Mouse (Mus musculus): ENCODE measurements around the gene Mecom.

The Mecom gene

DNA sequence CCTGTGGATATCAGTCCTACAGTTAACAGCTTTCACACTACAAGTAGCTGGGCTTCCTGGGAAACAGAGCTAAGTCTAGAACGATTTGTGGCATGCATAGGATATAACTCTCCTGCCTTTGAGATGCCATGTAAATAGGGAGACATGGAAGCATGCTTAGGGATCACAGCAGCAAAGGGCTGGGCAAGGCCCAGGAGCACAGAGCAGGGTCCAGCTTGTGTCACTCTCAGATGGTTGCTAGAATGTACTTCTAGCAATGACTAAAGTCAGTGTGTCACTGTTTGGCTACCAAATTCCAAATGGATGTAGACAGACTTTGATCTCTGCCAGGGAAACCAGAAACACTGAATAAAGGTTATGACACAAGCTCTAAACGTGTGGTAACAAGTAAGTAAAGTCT lies 358.5 kb downstream of the Mecom start:
- DNase-seq, result no peak

DNA sequence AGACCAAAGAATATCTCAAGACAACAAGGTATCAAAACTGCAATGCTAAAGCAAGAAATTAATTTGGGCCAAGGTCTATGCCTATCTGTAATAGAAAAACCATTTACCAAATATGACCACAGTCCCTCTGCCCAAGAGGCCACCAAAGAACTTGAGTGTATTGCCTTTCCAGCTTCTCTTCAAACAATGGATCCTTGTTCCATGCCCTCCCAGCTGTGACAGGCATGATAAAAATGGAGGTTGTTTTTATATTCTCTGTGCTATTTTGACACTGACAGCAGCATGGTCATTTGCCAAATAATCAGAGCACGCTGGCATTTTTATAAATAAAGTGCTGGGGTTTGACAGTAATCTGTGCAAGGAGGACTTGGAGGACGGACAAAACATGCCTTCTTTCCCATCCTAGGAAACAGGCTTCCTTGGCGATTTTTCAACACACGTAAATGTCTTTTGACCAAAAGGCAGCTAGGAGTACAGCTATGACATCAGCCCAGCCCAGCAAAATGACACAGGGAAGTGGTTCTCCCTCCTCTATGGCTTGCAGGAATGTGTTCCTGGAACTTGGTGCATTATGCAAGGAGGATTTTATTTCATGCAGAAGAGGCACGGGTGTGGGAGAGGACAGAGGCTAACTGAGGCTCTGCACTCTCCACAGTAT lies 359.9 kb downstream of the Mecom start:
- no peak for DNase-seq

GRCm38 (mm10) chr3:30181807-30182481 lies 365.9 kb downstream of the Mecom start:
- DNase-seq, result no peak

DNA sequence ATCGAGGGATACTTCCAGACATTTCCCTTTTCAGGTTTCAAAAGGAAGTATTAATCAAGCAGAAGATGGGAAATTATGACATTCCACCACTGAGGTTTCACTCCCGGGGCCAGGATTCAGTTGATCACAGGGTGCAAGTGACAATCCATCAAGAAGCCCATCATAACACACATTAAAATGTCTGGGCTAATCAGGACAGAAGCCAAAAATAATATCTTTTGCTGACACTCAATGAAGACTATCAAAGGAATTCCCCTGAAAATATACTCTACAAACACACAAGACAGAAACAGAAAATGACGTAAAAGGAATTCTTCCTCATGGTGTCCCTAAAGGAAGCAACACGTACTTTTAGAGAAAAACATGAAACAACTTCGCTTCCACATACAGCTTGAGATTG lies 371.2 kb downstream of the Mecom start:
- no peak for DNase-seq

GRCm38 (mm10) chr3:30173812-30174211 lies 374.0 kb downstream of the Mecom start:
- no peak for DNase-seq

DNA sequence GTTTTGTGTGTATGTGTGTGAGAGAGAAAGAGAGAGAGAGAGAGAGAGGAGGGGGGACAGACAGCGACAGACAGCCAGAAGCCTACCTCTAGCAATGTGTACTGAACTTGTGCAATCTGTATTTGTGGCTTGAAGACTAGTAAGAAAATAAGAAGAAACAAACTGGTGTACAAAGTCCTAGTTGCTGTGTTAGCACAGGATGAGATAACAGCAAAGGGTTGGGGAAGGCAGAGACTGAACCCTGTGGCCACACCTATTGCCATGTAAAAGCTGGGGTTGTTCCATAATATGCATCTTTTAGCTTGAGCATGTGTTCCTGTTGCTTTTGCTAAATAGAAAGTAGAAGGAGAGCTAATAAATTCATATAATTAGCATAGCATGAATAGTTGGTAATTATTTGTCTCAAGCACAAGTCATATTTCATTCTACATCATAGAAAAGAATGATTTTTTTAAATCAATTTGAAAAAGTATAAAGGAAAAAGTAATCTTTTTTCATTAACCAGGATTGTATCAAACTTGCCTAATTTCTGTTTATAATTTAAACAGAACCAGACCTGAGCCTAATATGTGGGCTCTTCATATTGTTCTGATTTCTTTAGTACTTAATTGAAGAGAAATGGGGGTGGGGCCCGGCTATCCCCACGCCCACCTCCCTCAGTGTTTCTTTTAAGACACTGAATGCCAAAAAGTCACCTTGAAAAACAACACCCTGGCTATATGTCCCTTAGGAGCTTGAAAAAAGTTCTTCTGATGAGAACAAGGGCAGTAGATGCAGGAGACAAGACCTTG lies 379.2 kb downstream of the Mecom start:
- DNase-seq, result no peak

DNA sequence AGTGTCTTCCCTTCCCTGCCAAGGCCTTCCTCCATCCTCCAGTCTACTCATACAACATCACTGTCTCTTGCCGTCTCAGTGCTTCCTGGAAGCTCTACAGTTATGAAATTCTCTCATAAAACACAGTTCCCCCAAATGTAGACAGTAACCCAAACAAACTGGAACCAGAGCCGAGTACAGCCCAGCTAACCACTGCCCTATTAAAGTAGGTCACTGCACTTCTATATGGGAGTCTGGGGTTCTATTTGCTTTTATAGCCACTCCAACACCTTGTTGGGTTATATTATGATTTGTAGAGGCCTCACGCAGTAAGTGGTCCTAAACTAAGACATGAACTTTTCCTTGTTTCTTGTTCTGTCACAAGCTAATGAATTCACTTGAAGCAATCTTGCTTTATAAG lies 380.8 kb downstream of the Mecom start:
- no peak for DNase-seq

DNA sequence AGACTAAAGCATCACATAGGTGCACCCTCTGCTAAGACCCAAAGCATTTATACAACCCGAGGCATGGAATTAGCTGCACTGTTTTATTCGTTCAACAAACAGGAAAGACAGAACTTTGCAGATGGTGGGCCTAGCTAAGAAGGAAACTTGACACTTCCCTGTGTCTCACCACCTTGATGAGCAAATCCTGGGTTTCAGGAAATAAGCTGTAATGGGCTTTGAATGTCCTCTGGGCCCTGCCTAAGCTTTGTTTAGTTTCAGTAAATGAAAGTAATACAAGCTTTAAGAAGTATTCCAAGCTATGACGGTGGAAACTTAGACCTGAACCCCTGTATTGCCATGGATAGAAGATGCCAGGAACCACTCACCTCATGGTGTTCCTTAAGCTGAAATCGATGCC lies 383.0 kb downstream of the Mecom start:
- DNase-seq, result no peak

DNA sequence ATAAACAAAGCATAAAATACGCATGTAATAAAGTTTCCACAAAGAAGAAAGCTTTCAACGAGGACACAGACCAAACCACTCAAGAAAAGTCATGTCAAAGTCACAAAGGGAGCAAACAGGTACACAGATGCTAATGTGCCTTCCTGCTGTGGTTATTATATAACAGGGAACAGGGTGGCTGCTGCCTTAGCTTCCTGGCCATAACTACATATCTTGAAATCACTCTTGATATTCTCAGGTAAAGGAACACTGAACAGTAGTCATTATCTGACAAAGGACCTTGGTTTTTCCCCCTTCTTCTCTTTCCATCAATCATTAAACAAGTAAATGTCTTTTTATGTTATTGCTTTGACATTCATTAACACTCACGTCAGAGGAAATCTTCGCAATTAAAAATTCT lies 384.4 kb downstream of the Mecom start:
- no peak for DNase-seq

DNA sequence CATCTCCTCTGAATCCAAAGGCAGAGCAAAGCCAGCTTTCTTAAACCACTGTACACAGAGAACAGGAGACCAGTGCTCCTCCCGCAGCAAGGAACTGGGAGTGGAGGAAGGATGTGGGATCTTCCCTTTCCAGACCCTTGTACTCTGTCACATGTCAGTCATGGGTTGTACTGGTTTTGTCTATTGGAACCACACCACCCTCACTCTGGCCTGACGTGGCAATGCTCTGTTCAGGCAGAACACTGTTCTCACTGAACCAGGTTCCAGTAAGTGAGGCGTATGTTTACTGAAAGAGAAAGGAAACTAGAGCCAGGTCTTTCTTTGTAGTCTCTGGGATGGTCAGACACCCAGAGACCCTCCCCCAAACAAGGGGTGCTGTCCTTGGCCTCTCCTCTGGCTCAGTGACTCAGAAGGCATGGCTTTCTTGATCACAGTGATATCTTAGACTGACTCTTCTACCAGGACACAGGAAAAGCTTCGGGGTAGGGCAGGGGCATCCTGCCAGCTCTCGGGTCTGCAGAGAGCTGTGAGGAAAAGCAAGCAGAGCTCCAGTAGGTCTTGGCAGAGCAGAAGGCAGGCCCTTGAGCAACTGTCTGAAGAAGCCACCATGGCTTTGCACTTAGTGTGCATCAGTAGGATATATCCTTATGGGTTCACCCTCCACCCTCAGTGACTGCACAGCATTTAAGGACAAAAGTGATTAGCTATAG lies 386.7 kb downstream of the Mecom start:
- no peak for DNase-seq

DNA sequence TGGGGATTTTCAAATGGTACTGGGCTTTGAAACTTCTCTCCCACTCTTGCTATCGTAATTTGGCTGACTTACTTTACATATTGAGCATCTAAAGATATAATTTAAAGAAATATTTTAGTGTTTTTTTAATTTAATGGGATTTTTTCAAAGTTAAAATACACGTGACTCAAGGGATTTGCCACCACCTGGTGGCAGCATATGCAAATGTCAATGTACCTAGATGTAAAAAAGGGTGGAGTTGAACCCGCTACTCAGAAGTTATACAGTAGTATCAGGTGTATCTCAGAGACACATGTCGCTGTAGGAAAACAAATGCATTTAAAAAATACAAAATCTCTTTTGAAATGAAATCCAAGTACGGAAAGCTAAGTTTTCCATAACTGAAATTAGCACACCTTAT lies 387.5 kb downstream of the Mecom start:
- DNase-seq, result no peak

DNA sequence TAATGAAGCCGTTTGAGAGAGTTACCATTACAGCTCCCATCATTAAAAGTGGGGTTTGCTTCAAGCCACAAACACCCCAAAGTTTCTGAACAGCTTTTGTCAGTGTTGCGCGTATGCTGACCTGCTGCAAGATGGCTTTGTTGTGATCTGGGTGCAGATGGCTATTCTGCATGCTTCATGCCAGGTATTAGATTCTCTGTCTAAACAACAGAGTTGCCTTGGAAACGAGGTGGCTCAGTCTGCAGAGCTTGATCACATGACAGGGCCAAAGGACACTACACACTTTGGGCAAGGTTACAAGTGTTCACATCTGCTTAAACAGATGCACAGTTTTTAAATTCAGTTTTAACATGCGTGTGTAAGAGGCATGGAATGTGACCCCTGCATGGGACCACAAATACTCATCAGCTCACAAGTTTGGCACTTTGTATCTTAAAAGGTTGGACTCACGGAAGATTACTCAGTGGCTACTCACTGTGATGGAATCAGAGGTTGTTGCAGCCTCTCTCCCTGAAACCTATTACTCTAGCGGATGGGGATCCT lies 390.6 kb downstream of the Mecom start:
- no peak for DNase-seq

- no peak for DNase-seq
Observed at GRCm38 (mm10) chr3:30154390-30154789, 393.4 kb downstream of the Mecom start.

DNA sequence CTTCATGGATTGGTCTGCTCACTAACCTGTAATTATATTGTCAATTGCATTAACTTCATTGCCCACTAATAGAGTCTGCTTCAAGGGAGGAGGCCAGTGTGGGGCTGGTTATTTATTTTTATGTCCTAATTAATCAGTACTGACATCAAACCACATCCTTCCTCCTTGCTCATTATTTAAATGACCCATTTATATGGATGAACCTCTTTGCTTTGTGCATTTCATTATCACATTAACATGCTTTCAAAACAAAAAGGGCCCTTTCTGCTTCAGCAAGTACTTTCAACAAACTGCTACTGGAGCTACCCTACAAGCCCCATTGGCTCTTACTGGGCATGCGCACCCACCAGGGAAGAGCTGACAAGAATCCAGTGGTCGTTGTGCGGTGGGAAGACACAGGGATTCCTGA lies 393.9 kb downstream of the Mecom start:
- DNase-seq, result no peak

DNA sequence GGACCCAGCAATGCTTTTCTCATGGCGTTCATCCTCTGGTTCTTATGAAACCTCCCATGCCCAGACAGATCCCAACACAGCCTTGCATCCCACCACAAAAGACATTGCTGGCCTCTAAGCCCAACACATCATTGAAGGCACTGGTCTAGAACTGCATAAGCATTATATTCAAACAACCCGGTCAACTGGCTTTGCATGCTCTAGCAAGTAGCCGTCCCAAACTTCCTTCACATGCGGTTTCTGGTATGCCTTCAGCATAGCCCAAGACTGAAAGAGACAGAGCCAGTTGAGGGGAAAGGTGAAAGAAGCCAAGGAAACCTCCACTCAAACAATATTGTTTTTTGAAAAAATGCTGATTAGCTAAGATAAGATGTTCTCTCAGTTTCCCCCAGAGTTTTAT lies 397.7 kb downstream of the Mecom start:
- DNase-seq, result no peak

- no peak for DNase-seq
Observed at GRCm38 (mm10) chr3:30148378-30149079, 399.3 kb downstream of the Mecom start.

GRCm38 (mm10) chr3:30145051-30145450 lies 402.8 kb downstream of the Mecom start:
- no peak for DNase-seq

DNA sequence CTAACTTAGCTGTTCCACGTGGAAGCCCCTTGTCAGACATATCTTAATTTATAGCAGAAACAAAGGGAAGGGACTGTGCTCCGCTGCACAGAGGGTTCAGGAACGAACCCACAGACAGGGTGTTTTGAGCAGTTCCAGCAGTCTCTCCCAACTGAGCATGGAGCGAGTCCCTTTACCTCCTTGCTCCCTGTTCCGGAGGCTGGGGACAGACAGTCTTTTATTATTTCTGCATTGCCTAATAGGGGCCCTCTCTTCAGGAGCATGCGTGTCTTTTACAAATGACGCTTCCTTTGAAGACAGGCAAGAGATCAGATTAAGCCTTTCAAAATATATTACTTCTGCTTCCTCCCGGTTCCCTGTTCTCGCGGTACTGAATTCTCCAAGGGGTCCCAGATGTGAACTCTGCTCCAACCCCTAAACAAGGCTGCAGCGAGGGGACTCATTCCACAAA lies 403.8 kb downstream of the Mecom start:
- no peak for DNase-seq

DNA sequence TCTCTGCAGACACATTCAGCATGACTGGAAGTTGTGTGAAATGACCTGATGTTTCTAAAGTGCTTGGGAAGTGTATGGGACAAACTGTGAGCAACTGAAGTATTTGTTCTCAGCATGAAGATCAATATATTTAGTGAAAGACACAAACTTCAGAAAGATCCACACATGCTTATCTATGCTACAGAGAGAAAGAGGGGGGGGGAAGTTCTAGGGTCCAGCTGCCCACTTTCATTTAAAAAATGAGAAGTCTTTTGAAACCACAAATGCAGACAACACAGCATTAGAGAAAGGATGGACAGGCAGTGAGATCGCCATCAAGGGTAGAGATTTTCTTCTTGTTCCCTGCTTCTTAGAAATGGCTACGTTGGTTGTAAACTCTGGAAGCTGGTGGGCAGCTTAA lies 404.4 kb downstream of the Mecom start:
- DNase-seq, result no peak

GRCm38 (mm10) chr3:30140349-30140748 lies 407.5 kb downstream of the Mecom start:
- no peak for DNase-seq

DNA sequence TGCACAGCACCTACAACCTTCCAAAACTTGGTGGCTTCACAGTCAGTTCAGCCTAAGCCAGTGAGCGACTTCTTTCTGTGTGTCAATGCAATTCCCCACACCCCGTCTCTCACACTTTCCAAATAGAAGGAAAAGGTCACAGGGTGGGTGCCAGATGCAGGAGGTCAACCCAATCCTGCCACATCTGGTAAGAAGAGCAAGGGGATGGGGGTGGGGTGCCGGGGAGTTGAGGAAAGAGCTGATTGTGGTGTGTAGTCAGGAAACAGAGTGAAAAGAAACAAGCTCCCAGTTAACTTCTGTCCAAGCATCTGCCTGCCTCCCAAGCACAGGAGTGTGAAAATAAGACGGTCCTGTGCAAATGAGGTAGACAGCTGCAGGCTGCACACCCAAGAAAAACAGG lies 408.1 kb downstream of the Mecom start:
- DNase-seq, result no peak

DNA sequence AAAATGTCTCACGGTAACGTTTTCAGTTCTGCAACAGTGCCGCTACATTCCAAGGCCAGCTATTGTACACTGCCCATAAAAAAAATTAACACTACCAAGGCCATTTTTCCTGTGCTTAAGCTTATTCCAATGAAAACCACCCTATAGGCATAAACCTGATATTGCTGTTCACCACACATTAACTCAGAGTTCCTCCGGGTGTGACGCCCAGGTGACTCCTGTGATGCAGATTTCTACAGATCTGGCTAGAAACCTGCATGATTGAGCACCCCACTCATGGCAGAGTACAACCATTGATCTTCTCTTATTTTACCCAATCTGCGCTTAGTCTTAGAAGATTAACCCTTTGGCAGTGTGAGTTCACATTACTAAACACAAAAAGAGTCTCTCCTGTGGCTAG lies 409.2 kb downstream of the Mecom start:
- DNase-seq, result no peak

All from right cerebral cortex, postnatal 4 days (tissue).